Mouse (Mus musculus) R1 (cell line): ENCODE measurements around the gene Gja3.
"Not testable (repeated sequence)": the region's sequence is repeated elsewhere in the genome, so short reads cannot be mapped to it uniquely, and the experiment has no call there.

Experiments used
- DNase-seq: peaks from one replicate; pipeline ENCODE4 v3.0.0-alpha.2; 2018; ENCODE audit warnings: low read depth, low spot score

Gene Gja3

DNA sequence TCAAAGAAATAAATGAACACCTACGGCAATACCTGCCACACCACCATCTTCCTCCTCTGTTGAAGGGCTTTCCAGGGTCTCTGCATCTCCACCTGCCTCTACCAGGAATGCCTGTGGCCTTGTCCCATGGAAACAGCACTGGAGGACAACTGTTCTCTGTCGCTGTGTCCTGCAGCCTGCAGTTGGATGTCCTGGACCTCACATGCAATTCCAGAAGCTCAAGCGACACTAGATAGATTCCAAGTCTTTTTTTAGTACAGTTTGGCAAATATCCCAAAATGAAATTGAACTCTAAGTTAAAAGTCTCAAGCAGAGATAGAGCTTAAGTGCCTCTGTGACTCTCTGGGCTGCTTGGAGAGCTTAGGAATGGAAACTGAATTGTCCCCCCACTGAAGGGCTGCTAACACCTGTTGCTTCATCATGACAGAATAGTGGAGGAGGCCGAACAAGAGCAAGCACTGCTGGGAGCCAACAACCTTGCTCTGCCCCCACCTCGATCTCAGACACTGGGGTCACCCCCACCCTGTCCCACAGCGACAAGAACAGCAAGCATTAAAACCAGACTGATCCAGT, 22.9 kb downstream of the Gja3 start:
- DNase-seq, result no peak

GRCm38 (mm10) chr14:57034135-57034534, 23.8 kb downstream of the Gja3 start:
- no peak for DNase-seq

GRCm38 (mm10) chr14:57032850-57033249, 25.1 kb downstream of the Gja3 start:
- DNase-seq, result no peak

DNA sequence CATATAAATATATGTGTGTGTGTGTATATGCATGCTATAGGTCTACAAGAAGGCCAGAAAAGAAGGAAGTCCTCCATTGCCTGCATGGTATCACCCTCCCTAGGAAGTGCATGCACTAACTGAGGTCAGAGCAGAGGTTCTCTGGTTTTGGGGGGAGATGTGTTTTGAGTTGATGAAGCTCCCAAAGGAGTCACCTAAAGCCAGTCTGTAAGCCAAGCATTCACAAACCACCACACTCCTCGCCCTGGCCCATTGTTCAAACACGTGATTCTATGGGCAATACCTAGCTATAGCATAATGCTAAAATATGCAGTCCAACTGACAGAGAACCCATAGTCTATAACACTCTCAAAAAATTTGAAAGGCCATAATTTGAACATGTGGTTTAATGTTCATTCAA, 39.5 kb downstream of the Gja3 start:
- DNase-seq, result no peak

GRCm38 (mm10) chr14:57016806-57017205, 41.1 kb downstream of the Gja3 start:
- not testable (repeated sequence) for DNase-seq

- peak; percentile 82 for DNase-seq
Measured at GRCm38 (mm10) chr14:56988621-56989020, 69.3 kb downstream of the Gja3 start.
